ENCODE assay signal across 8 mouse cellular contexts in the genomic region with DNA sequence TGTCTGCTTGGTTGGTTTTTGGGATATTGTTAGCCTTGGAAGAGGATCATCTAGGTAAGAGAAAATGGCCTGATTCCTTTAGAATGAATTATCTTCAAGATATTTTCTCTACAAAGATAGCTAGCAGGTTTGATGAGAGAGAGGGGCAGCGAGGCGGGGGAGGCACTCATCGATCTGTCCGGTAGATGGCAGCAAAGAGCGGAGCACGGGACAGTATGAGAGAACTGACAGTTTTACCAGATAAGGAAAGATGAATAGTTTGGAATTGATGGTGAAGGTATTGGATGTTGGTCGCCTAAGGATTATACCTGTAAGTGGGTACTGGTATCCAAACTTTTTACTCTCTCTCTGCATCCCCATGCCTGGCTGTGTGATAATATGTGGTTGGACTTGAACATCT. TPM values are rescaled to one million over a fixed set of nuclear protein-coding genes. Genes with fewer than 3 reads are reported as not detected.
DNase-seq lines count a peak whose midpoint lies in the region; ATAC-seq and TF ChIP-seq lines count a peak whose summit lies in the region.

No protein-coding gene starts in this region.

- whole genome bisulfite sequencing in forebrain, embryonic 14.5 days = 2% methylated on average over 7 of the region's 7 CpGs

- peak; percentile 69 for DNase-seq in ovary, postnatal 10 days (ENCODE audit: low spot score)
- no peak for DNase-seq in ovary, adult 18-20 months (ENCODE audit: low spot score)
- peak; percentile 80 for DNase-seq in forebrain, embryonic 14.5 days (ENCODE audit: low spot score)
- DNase-seq in kidney, postnatal 36 days = peak; percentile 62 to 89
- DNase-seq in lung, postnatal 25 days (ENCODE audit: low spot score) = peak; percentile 79
- peak; percentile 50 to 51 for DNase-seq in right cerebral cortex, postnatal 36 days (ENCODE audit: low spot score in 2 of 2)

- peak; percentile 94 for TF ChIP-seq CTCF in bone marrow macrophage, adult 2 months (IDR thresholded peaks at IDR 0.05; ENCODE audit: low read depth, low read length)

- TF ChIP-seq POLR2A in bone marrow macrophage, adult 2 months (IDR thresholded peaks at IDR 0.05; ENCODE audit: borderline replicate concordance, low read depth, low read length) = no peak

- H3K4me1 ChIP-seq in bone marrow macrophage, adult 2 months (ENCODE audit: control insufficient read depth, insufficient read depth, low read length) = peaks cover 9% of the 10 kb centered on the region
- H3K4me1 ChIP-seq in forebrain, embryonic 14.5 days (ENCODE audit: control insufficient read depth, insufficient read depth, low read length) = no peaks in the 10 kb centered on the region; the same call in 1 of the 2 replicates

- no peaks in the 10 kb centered on the region for H3K9me3 ChIP-seq in forebrain, embryonic 14.5 days (replicated peaks; ENCODE audit: control insufficient read depth, low read length)

- no peaks in the 10 kb centered on the region for H3K36me3 ChIP-seq in forebrain, embryonic 14.5 days (ENCODE audit: control insufficient read depth, insufficient read depth, low read length)

- no peaks in the 10 kb centered on the region for H3K27me3 ChIP-seq in forebrain, embryonic 14.5 days (replicated peaks; ENCODE audit: control insufficient read depth, insufficient read depth, low read length)

- no peak overlapping the region for H3K4me3 ChIP-seq in bone marrow macrophage, adult 2 months (ENCODE audit: insufficient read depth, low read length)
- no peak overlapping the region for H3K4me3 ChIP-seq in forebrain, embryonic 14.5 days (ENCODE audit: low read depth, low read length)

- 0 out of 2 replicates have a peak, but pooled peaks have one; percentile 9 for ATAC-seq in forebrain, embryonic 14.5 days
- no peak for ATAC-seq in megakaryocyte-erythroid progenitor cell, adult 5-6 weeks (replicated peaks; ENCODE audit: low FRiP score, low TSS enrichment, poor library complexity, severe bottlenecking)

- H3K27ac ChIP-seq in bone marrow macrophage, adult 2 months (ENCODE audit: insufficient read depth, low read depth, low read length) = peak overlapping the region; percentile 75; the same call in 1 of the 2 replicates
- no peak overlapping the region for H3K27ac ChIP-seq in forebrain, embryonic 14.5 days (ENCODE audit: low read depth, low read length)

- no peak overlapping the region for H3K9ac ChIP-seq in forebrain, embryonic 14.5 days (ENCODE audit: low read length)

- H3K4me2 ChIP-seq in forebrain, embryonic 14.5 days (ENCODE audit: low read length) = no peak overlapping the region

RNA-seq across cellular contexts. Expression of a gene that starts 14.7 kb away (rescaled TPM):
- polyA plus RNA-seq in bone marrow macrophage, adult 2 months (2012; ENCODE audit: insufficient read depth, insufficient read length, missing spikeins) = 24.6 and 29.5 TPM in 2 replicates
- polyA plus RNA-seq in forebrain, embryonic 14.5 days (2014; fragmentation: Nextera tagmentation; extraction: Ambion mirVana) = 68.0 and 72.1 TPM in 2 replicates
- total RNA-seq in megakaryocyte-erythroid progenitor cell, adult 5-6 weeks (2014; fragmentation: Nextera tagmentation) = 44.1 and 47.2 TPM in 2 replicates
- total RNA-seq in megakaryocyte-erythroid progenitor cell, adult 5-6 weeks (2017) = 41.4 and 52.0 TPM in 2 replicates

RNA-seq across cellular contexts. Expression of a gene that starts 19.0 kb away (rescaled TPM):
- polyA plus RNA-seq in bone marrow macrophage, adult 2 months (2012; ENCODE audit: insufficient read depth, insufficient read length, missing spikeins) = 29.7 and 33.3 TPM in 2 replicates
- 9.8 and 11.4 TPM in 2 replicates for polyA plus RNA-seq in forebrain, embryonic 14.5 days (2014; fragmentation: Nextera tagmentation; extraction: Ambion mirVana)
- 6.6 and 11.2 TPM in 2 replicates for total RNA-seq in megakaryocyte-erythroid progenitor cell, adult 5-6 weeks (2014; fragmentation: Nextera tagmentation)
- total RNA-seq in megakaryocyte-erythroid progenitor cell, adult 5-6 weeks (2017) = 4.9 and 13.2 TPM in 2 replicates
